Mouse (Mus musculus) frontal cortex, postnatal 10 days (tissue): Measurements from ENCODE around the gene Sh3d19.

Source experiments
- DNase-seq, 2 experiments: peaks; one replicate each; pipeline ENCODE4 v3.0.0; 2022; ENCODE audit warnings: low spot score in 2 of 2, mixed read lengths in 1 of 2

Gene Sh3d19

GRCm38 (mm10) chr3:86028658-86029375 is 57.9 kb downstream of the Sh3d19 start:
- DNase-seq, result no peak

- no peak for DNase-seq
Measured at GRCm38 (mm10) chr3:86030566-86030965, 59.7 kb downstream of the Sh3d19 start.

GRCm38 (mm10) chr3:86033455-86034090 is 62.7 kb downstream of the Sh3d19 start:
- no peak for DNase-seq

DNA sequence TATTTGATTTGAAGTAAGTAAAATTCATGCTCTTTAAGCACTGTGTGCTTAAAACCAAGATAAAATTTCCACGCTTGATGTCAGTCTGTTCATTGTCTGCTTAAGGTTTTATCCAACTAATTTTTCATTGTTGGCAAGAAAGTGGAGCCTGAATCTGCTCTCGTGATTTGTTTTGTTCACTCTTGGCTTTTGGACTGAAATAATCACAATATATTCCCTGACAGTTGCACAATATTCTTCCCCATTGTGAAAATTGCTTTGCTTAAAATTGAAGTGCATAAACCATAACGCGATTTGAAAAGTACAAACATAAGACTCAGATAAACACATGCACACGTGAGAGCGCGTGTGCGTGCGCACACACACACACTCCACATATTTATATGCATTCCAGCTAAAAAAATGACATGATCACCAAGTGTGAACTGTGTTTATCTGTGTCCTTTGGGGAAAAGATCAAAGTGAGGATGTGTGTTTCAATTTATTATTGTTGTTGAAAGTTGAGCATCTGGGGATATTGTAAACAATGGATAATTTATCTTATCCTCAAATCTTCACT is 67.1 kb downstream of the Sh3d19 start:
- no peak for DNase-seq

DNA sequence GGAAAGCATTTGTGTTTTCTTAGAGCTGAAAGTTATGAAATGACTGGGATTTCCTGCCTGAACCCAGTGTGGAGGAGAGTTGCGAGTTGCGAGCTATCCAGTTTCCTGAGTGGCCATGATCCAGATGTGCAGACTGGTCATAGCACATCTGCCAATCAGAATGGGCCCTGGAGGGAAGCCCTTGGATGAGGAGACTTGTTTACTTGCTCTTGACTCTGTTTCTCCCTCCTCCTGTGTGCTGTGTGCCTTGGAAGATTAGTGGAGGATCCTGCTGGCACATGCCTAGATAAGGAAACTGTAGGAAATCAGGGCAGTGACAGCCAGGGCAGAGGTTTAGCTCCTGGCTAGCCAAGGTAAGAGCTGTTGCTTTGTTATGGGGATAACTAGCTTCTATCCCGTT is 67.7 kb downstream of the Sh3d19 start:
- DNase-seq, result no peak

- no peak for DNase-seq
Measured at GRCm38 (mm10) chr3:86040286-86041201, 69.6 kb downstream of the Sh3d19 start.

- DNase-seq, result no peak
Measured at GRCm38 (mm10) chr3:86047686-86048408, 76.9 kb downstream of the Sh3d19 start.

DNA sequence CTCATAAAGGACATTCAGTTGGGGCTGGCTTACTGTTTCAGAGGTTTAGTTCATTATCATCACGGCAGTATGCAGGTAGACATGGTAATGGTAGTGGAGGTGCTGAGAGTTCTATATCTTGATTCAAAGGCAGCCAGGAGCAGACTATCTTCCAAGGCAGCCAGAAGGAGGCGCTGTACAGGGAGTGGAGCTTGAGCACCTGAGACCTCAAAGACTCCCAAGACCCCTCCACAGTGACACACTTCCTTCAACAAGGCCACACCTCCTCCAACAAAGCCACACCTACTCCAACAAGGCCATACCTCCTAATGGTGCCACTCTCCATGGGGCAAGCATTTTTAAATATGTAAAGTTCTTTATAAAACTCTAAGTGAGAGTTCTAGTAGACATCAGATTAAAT is 78.1 kb downstream of the Sh3d19 start:
- no peak for DNase-seq

DNA sequence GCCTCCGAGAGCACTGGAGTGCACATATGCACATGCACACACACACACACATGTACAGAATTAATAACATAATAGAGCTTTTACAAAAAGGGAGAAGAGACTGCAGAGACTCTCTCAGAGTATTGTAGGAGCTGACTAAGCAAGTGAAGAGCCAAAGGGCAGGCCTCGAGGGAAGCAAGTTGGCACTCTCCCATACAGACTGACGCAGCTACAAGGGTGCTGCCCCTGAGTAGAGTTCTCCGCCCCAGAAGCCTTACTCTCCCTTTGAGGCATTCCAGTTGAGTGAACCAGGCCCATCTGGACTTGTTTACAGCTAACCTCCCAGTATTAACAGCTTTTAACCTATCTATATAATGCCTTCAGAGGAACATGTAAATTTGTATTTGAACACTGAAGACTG is 85.8 kb downstream of the Sh3d19 start:
- DNase-seq, result no peak

DNA sequence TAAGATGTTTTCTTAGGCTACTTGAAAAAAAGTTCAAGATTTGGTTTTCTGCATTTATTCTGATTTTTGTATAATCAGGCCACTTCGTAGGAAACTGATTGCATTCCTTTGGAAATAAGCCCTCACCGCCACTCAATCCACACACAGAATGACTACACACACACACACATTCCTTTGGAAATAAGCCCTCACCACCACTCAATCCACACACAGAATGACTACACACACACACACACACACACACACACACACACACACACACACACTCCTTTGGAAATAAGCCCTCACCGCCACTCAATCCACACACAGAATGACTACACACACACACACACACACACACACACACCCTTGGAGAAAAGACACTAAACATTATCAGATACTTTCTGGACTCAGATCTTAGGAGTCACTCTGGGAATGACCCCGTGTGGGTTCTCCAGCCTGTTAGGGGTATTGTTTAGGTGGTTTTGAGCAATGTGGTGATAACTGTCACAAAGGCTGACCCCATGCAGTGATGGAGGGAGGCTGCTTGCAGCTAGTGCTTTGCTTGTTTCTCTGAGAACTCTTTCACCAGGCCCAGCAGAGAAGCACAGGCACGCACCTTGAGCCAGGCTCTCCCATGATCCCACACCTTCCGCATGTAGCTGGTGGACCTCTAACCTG is 86.7 kb downstream of the Sh3d19 start:
- DNase-seq, result no peak

GRCm38 (mm10) chr3:86069646-86070250 is 98.8 kb downstream of the Sh3d19 start:
- DNase-seq, result no peak

DNA sequence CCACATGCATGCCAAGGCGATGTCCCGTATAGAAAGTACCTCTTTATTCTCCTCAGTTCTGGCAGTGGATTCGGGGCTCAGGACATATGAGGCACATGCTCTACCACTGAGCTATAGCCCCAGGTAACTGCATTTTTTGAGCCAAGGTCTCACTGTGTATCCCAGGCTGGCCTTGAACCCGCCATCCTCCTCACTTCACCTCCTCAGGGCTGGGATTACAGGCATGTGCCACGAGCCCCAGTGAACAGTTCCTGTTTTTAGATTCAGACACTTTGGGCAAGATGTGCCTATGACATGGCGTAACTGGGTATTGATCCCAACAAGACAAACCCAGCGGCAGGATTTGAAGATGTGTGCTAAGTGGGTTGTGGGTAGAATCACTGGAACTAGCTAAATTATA is 99.9 kb downstream of the Sh3d19 start:
- no peak for DNase-seq

DNA sequence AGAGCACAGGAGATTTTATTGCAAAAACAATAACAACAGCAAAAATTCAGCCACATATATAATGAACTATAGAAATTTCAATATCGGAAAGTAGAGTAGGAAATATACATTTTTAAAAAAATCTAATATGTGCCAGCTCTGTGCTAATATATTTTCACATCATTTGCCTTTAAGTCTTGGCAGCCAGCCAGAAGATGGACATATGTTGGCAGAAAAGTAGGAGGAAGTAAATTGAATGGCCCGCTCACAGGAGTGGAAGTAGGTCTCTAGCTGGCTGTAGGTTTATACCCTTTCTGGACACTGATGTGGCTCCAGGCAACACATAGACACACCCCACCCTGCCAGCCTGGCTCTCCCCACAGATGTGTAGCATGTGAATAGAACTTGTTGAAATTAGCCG is 101.2 kb downstream of the Sh3d19 start:
- DNase-seq, result no peak

GRCm38 (mm10) chr3:86072889-86073288 is 102.0 kb downstream of the Sh3d19 start:
- no peak for DNase-seq

- no peak for DNase-seq
Measured at GRCm38 (mm10) chr3:86075593-86075992, 104.7 kb downstream of the Sh3d19 start.

DNA sequence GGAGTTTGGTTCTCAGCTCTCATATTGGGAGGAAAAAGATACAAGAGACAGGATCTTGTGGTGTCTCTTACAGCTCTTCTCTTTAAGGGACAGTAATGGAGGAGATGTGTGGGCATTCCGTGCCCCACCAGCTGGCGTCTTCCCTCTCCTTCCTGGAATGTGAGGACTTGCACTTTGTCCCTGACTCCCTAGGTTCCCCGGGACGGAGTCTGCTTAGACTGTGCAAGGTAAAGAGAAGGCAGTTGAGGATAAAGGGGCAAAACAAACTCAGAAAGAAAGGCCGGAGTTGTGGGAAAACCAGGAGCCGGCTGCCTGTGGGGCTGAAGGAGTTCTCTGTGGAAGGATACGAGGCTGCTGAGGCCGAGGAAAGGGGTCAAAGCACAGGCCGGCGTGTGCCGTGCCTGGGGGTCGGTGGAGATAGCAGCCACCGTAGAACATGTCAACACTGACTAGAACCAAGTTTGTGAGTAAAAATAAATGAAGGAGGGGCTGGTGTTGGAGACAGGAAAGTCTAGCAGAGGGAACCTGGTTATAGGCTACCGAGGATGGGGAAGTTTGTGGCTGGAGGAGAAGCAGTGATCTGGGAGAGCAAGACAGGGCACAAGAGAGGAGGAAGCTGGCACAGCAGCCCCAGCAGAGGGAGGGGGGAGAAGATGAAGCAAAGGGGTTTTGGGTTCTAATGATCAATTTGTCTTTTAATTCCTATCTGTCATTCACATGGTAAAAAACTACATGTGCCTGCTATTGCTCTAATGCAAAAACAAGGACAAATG is 105.8 kb downstream of the Sh3d19 start:
- no peak for DNase-seq

DNA sequence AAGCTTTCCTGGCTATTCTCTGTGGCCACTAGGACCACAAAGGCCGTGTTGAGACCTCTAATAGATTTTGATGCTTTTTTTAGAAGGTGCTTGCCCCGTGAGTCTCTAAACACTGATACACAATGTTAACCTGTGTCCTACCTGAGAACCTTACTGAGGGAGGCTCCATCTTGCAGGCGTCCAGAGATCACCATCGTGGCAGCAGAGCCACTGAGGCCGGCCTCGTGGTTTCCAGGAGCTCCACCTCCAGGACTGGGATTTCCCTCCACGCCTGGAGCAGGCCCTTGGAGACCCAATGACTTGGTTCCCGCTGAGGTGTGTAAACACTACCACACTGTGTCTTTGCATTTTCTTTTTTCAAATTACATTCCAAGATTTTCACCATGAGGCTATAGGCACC is 112.1 kb downstream of the Sh3d19 start:
- DNase-seq, result no peak

DNA sequence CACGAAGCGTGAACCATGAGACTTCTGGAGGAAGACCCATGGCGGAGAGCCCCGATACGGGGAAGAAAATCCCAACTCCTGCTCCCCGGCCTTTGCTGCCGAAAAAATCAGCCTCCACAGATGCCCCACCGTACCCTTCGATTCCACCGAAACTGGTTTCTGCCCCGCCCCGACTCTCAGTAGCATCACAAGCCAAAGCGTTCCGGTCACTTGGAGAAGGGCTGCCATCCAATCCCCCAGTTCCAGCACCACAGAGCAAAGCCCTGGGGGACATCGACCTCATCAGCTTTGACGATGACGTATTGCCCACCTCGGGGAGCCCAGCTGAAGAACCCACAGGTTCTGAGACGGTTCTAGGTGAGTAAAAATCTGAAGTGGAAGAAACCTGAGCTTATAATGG is 114.1 kb downstream of the Sh3d19 start:
- no peak for DNase-seq

GRCm38 (mm10) chr3:86087872-86088271 is 117.0 kb downstream of the Sh3d19 start:
- no peak for DNase-seq
